Mouse (Mus musculus): ENCODE measurements around the gene Wnt10b.

Wnt10b gene

DNA sequence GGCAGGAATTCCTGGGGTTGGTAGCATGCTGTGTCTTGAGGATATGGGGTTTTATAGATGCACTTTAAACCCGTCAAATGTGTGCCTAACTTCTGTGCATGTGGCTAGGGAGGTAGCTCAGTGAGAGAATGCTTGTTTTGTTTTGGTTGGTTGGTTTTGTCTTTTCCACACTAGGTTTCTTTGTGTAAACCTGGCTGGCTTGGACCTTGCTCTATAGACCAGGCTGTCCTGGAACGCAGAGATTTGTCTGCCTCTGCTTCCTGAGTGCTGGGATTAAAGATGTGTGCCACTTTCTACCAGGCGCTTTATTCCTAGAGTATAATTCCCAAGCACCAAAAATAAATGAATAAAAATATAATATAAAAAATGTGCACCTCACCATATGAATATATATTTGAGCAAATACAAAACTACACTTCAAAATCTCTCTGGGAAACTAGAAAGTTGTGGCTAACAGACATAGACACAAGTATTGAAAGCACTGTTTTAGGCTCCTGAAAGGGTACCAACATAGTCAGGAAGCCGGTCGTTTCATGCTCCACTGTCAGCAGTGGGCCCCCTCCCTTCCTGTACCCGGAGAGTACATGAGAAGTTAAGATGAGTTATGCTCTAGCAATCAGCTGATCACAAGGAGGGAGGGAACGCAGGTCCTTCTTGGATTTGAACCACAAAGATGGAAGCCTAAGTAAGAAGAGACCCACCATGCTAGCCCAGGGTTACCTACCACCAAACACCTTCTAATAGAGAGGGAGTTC is 48.0 kb downstream of the Wnt10b start:
- DNase-seq (ENCODE audit: low read depth, low spot score): no peak

DNA sequence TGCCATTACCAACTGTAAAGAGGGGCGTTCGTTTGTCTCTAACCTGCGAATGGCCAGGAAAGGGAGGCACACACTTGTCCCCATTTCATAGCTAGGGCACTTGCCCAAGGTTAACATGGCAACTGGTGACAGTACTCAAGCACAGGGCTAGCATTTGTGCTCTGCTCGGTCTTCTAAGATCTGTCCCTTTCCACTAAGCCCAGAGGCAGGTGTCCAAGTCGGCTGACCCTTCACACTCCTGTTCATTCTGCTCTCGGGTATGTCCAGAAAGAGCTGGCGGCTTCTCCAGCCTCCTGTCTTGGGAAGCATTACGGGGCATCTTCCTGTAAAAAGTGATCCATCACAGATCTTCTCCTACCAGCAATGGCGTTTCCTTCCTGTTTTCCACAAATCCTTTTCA is 49.6 kb downstream of the Wnt10b start:
- DNase-seq (ENCODE audit: low read depth, low spot score): no peak

DNA sequence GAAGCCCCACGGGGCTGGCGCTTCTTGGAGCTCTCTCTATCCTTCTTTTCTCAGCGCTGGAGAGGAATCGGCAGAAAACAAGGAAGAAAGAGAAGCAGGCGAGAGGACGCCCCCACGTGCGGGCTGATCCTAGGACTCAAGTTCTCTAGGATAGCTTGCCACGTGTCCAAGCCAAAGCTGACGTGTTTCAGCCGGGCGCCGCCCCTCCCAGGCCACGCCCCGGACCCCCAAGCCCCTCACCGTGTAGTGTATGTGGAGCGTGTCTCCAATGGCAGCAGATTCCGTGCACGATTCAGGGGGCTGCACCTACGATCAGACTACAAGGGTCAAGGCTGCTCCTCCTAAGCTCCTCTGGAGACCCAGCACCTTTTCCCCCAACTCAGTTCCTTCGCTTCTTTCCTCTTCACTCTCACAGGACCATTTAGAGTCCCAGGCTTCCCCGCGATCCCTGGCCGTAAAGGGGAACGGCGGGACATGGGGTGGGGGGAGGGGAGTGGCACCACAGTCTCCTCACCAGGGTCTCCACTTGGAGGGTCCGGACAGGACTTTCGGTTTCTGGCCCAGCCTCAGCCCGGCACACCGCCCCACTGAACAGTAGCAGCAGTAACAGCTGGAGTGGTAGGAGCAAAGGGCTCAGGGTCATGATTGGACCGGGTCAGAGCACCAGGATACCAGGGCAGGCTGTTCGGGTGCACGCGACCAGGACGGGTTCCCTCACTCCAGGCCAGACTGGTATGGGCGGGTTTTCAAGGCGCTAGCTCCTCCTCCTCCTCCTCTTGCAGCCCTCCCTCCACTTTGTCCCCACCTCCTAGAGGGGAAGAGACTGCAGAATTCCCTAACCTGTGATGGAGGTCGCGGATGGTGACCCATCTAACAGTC is 50.3 kb downstream of the Wnt10b start, which contains the start of gene Fkbp11:
Gene Fkbp11 (minus strand): TSS at position 756 of the 879 bp plus-strand sequence.
- DNase-seq (ENCODE audit: low read depth, low spot score): no peak

DNA sequence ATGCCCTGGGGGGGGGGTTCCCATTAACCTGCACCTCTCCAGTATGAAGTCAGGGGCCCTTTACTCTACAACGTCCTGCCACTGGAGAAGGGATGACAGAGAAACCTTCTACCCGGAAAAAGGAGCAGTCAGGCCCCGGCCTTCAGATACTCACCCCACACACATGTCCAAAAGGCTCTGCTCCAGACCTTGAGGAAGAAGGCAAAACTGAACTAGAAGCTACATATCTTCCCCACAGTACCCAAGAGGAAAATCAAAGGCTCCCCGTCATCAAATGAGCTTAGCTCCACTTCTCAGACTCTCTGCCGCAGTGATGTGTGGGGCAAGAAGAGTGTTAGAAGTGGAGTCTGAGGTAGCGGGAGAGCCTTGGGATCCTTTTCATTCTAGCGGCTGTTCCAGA is 51.2 kb downstream of the Wnt10b start:
- no peak for DNase-seq (ENCODE audit: low read depth, low spot score)

DNA sequence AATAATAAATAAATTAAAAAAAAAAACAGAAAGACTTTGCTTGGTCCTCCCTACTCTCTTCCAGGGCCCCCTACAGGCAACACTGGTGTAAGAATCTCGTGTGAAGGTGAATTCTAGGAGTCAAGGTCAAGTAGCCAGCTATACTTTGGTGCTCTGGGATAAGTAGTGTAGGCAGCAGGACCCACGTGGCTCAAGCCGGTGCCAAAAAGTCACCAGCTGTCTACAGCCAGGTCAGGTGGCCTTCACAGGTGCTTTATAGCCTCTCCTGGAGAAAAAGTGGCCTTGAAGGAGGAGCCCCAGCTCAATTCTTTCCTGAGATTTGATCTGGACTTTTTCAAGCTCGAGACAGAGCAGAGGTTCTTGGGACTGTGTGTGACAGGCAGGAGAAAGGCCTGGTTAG is 51.9 kb downstream of the Wnt10b start:
- DNase-seq (ENCODE audit: low read depth, low spot score): no peak

DNA sequence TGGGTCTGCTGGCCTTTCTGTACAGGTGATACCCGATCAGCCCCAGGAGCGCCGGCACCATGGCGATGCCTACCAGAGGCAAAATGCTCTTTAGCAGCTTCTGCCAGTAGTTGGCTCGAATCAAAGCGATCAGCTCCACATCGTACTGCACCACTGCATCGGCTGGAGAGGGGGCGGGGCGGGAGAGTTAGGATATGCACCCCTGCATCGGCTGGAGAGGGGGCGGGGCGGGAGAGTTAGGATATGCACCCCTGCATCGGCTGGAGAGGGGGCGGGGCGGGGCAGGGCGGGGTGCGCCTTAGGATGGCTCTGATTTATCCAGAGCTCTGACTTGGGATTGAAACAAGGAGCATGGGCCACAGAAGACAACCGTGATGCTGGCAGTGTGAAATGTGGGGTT is 53.5 kb downstream of the Wnt10b start:
- no peak for DNase-seq (ENCODE audit: low read depth, low spot score)

DNA sequence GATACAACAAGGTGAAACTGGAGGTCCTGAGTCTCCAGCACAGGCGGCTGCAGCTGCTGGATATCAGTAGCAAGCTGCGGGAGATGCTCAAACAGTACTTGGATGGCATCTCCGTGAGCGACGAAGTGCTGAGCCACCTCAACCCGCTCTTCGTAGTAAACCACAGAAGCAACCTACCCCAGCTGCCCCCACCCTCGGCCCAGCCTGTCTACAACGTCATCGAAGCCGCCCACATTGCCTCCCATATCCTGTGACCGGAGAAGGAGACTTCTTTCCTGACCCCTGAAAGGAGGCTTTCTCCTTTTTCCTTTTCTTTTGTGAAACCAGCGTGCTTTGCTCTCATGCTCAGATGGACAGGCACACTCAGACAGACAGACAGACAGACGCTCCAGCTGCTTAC is 55.1 kb downstream of the Wnt10b start:
- DNase-seq (ENCODE audit: low read depth, low spot score): no peak

DNA sequence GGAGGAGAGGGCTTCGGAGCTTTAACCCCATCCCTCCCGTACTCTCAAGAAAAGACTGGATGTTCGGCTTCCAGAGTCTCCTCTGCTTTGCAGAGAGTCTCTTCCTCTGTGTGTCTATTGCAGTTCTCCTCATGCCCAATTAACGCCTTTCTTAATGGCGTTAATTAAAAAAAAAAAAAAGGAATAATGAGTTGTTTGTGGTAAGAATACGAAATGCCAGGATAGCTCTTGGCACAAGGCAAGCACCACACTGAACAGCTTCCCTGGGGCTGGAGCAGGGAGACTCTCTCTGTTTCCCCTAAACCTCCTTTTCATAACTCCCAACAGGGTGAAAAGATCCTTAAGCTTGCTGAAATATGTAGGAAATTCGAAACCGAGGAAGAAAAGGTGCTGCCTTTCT is 55.8 kb downstream of the Wnt10b start:
- DNase-seq (ENCODE audit: low read depth, low spot score): no peak
